Mouse (Mus musculus) heart, embryonic 11.5 days (tissue): ENCODE results near the gene Atp6v1g3. TPM values are rescaled to one million over a fixed set of nuclear protein-coding genes. Genes with fewer than 3 reads are reported as not detected.

Experiments used
- polyA plus RNA-seq: library from polyadenylated mRNA; unstranded; fragments of >200 nt; fragmentation: Nextera tagmentation; extraction: Ambion mirVana; gene quantifications from 2 replicates; pipeline ENCODE4 v1.2.1, GENCODE M21; 2014

Gene Atp6v1g3
- polyA plus RNA-seq, 1 experiment from 2014 or later, result not detected

Other genes with a start within 250 kb of the Atp6v1g3 start
- gene Ptprc, start 98.0 kb upstream of the Atp6v1g3 start, polyA plus RNA-seq, result 1.1 and 1.2 TPM in 2 replicates